7 mouse cellular contexts compared by ENCODE assay signal in the genomic region with DNA sequence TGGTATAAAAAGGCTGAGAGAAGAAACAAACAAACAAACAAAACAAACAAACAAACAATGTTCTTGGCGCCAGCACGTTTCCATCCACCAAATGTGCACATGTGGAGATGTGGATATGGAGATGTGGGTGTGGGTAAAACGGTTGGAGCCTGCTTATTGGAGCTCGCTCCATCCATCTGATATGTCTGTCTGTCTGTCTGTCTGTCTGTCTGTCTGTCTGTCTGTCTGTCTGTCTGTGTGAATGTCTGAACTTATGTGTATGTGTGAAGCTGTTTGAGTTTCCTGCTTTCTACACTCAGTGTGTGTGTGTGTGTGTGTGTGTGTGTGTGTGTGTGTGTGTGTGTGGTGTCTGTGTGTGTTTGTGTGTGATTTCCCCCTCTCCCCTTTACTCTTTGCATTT. TPM values are rescaled to one million over a fixed set of nuclear protein-coding genes. Genes with fewer than 3 reads are reported as not detected.
DNase-seq lines count a peak whose midpoint lies in the region.
"Not testable (repeated sequence)": the region's sequence is repeated elsewhere in the genome, so short reads cannot be mapped to it uniquely, and the experiment has no call there.

No protein-coding gene starts in this region.

- intact Hi-C loops in left cerebral cortex, postnatal 14 days (cut with DNase I) = not testable (repeated sequence)

- DNase-seq in adrenal gland, adult (ENCODE audit: inconsistent age in 2 of 2, low spot score in 1 of 2) = peak; percentile 10 to 51
- peak; percentile 2 to 30 for DNase-seq in cerebellum, adult 18-20 months
- peak; percentile 74 for DNase-seq in cerebellum, adult 9-11 months
- peak; percentile 40 for DNase-seq in kidney, adult 9 months
- peak; percentile 29 to 65 for DNase-seq in left cerebral cortex, postnatal 14 days (ENCODE audit: low spot score in 2 of 2)
- peak; percentile 33 to 73 for DNase-seq in right cerebral cortex, postnatal 10 days (ENCODE audit: low spot score in 2 of 2)
- DNase-seq in thymus, postnatal 4 days = peak; percentile 7

RNA-seq across cellular contexts. Expression of a gene that starts 43.4 kb away (rescaled TPM):
- 10 to 100 TPM; 51.5 to 54.3 TPM for total RNA-seq in left cerebral cortex, postnatal 14 days (2021)

Comparison
In these comparisons a context has a peak if more than half of its experiments do, and no peak if none do; other contexts are left out.
1. Peak in every context shown above with its lines: DNase-seq.
2. DNase-seq: peak in every context shown above with its lines; median percentile 74 in cerebellum, adult 9-11 months; 53 in right cerebral cortex, postnatal 10 days; 47 in left cerebral cortex, postnatal 14 days; 40 in kidney, adult 9 months; 30 in adrenal gland, adult; 16 in cerebellum, adult 18-20 months; 7 in thymus, postnatal 4 days.